34 mouse cellular contexts compared by ENCODE assay signal in the genomic region with DNA sequence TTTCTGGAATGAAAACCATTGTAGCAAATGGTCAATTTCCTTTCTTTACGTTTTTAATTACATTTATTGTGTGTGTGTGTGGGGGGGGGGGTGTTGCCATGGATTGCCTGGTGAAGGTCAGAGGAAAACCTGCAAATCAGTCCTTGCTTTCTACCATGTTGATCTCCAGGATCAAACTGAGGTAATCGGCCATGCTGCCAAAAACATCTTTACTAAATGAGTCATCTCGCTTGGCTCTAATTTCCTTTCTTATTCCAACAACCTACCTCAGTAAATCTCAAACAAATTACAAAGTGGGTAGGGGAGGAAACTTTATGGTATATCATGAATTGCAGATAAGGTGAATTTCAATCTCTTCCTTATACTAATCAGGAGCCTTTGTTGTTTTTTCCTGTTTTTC.
"Had no signal": no experiment of that assay in that cellular context is flagged by ENCODE, and none has a peak within 500 bp of the region (broad histone marks: within the 10 kb centered on the region; RNA-seq: fewer than 3 reads in every experiment).

No protein-coding gene starts in this region.

- ATAC-seq: hindbrain, embryonic 16.5 days; hindbrain, postnatal 0 days; inflammation-experienced regulatory T-cells, adult 6 months; intestine, embryonic 15.5 days; intestine, embryonic 16.5 days; intestine, postnatal 0 days had no signal

- H3K9me3 ChIP-seq: heart, embryonic 10.5 days; heart, embryonic 12.5 days; heart, embryonic 13.5 days; heart, embryonic 15.5 days; hindbrain, embryonic 10.5 days; hindbrain, embryonic 12.5 days; hindbrain, embryonic 13.5 days; hindbrain, embryonic 15.5 days; intestine, embryonic 15.5 days; kidney, embryonic 15.5 days had no signal

- H3K9ac ChIP-seq: heart, embryonic 12.5 days; heart, embryonic 13.5 days; heart, embryonic 15.5 days; hindbrain, embryonic 12.5 days; hindbrain, embryonic 13.5 days; hindbrain, embryonic 14.5 days; hindbrain, embryonic 15.5 days; intestine, embryonic 15.5 days; kidney, embryonic 15.5 days had no signal

- H3K4me3 ChIP-seq: heart, embryonic 10.5 days; heart, embryonic 12.5 days; heart, embryonic 13.5 days; heart, embryonic 15.5 days; hindbrain, embryonic 10.5 days; hindbrain, embryonic 12.5 days; hindbrain, embryonic 13.5 days; hindbrain, embryonic 15.5 days; intestine, embryonic 15.5 days; kidney, embryonic 15.5 days; layer of hippocampus, adult 2 months had no signal

- H3K27me3 ChIP-seq: heart, embryonic 12.5 days; heart, embryonic 13.5 days; heart, embryonic 15.5 days; hindbrain, embryonic 12.5 days; hindbrain, embryonic 13.5 days; hindbrain, embryonic 15.5 days; intestine, embryonic 15.5 days; kidney, embryonic 15.5 days had no signal

- H3K27ac ChIP-seq: heart, embryonic 10.5 days; heart, embryonic 13.5 days; heart, embryonic 15.5 days; hindbrain, embryonic 10.5 days; hindbrain, embryonic 12.5 days; hindbrain, embryonic 13.5 days; hindbrain, embryonic 14.5 days; hindbrain, embryonic 15.5 days; hindbrain, postnatal 0 days; intestine, embryonic 15.5 days; kidney, embryonic 15.5 days; kidney, postnatal 0 days; layer of hippocampus, adult 2 months had no signal

- H3K4me2 ChIP-seq: heart, embryonic 11.5 days; heart, embryonic 12.5 days; heart, embryonic 13.5 days; heart, embryonic 15.5 days; hindbrain, embryonic 12.5 days; hindbrain, embryonic 13.5 days; hindbrain, embryonic 14.5 days; hindbrain, embryonic 15.5 days; intestine, embryonic 15.5 days; kidney, embryonic 15.5 days had no signal

- DNase-seq: heart, postnatal 10 days; heart, postnatal 14 days; heart, postnatal 36 days; heart, postnatal 4 days; kidney, adult 11 months; kidney, adult 18-20 months; kidney, adult 2 months; kidney, adult 8-10 months; kidney, postnatal 10 days; kidney, postnatal 14 days; kidney, postnatal 25 days; kidney, postnatal 36 days; kidney, postnatal 4 days; layer of hippocampus, adult 9-11 months; layer of hippocampus, postnatal 36 days had no signal

- H3K36me3 ChIP-seq: heart, embryonic 10.5 days; heart, embryonic 12.5 days; heart, embryonic 15.5 days; hindbrain, embryonic 10.5 days; hindbrain, embryonic 12.5 days; hindbrain, embryonic 13.5 days; hindbrain, embryonic 15.5 days; intestine, embryonic 15.5 days; kidney, embryonic 15.5 days had no signal
